Mouse (Mus musculus): ENCODE data around the gene Pcif1. TPM values are rescaled to one million over a fixed set of nuclear protein-coding genes. Genes with fewer than 3 reads are reported as not detected.
"Not testable (repeated sequence)": the region's sequence is repeated elsewhere in the genome, so short reads cannot be mapped to it uniquely, and the experiment has no call there.

Gene Pcif1
- polyA plus RNA-seq, 1 experiment from 2014 or later: 71.5 TPM

DNA sequence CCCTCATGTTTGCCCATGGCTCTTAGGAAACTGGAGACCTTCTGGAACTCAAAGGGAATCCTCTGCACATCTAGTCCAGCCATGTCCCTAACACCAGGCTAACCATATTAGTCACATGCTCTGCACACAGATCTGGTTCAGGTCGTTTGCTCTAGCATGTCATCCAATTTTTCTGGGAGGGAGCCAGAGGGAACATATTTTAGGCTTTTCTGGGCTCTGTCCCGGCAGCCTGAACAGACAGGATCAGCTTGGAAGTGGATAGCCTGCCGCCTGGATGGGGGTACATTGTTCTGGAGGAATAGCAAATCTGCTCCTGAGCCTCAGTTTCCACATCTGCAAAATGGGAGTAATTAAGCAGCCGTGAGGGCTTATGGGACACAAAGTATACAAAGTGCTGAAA is 18.0 kb upstream of the Pcif1 start:
- Histone ChIP-seq H3K9ac (ENCODE audit: low read length) (no peak overlapping the region), H3K9me3 (ENCODE audit: control insufficient read depth, low read length) (no peaks in the 10 kb centered on the region), H3K4me1 (ENCODE audit: control insufficient read depth, insufficient read depth, low read length) (peaks cover 7% of the 10 kb centered on the region; the same call in 1 of the 2 replicates), H3K27ac (replicated peaks; ENCODE audit: low read depth, low read length) (no peak overlapping the region), H3K4me2 (ENCODE audit: low read depth, severe bottlenecking) (no peak overlapping the region), H3K27me3 (ENCODE audit: control insufficient read depth, insufficient read depth, low read length) (peaks cover 23% of the 10 kb centered on the region), H3K4me3 (ENCODE audit: low read depth, low read length) (no peak overlapping the region), H3K36me3 (ENCODE audit: control insufficient read depth, insufficient read depth, low read length) (no peaks in the 10 kb centered on the region)
- 72% methylated on average over 4 of the region's 4 CpGs for WGBS
- no peak for DNase-seq (ENCODE audit: low spot score)
- no peak for ATAC-seq (ENCODE audit: insufficient number of reproducible peaks, low FRiP score, low TSS enrichment, low read depth)

- ATAC-seq (ENCODE audit: insufficient number of reproducible peaks, low FRiP score, low TSS enrichment, low read depth) (no peak), DNase-seq (ENCODE audit: low spot score) (no peak)
- peaks cover 11% of the 10 kb centered on the region for H3K27me3 ChIP-seq (ENCODE audit: control insufficient read depth, insufficient read depth, low read length)
- H3K4me1 ChIP-seq (ENCODE audit: control insufficient read depth, insufficient read depth, low read length): peaks cover 7% of the 10 kb centered on the region; the same call in 1 of the 2 replicates
- no peaks in the 10 kb centered on the region for H3K36me3 ChIP-seq (ENCODE audit: control insufficient read depth, insufficient read depth, low read length)
- no peak overlapping the region for H3K27ac ChIP-seq (replicated peaks; ENCODE audit: low read depth, low read length)
- H3K4me3 ChIP-seq (ENCODE audit: low read depth, low read length): no peak overlapping the region
- no peak overlapping the region for H3K9ac ChIP-seq (ENCODE audit: low read length)
- WGBS: 51% methylated on average over 9 of the region's 9 CpGs
- H3K9me3 ChIP-seq (ENCODE audit: control insufficient read depth, low read length): no peaks in the 10 kb centered on the region
- no peak overlapping the region for H3K4me2 ChIP-seq (ENCODE audit: low read depth, severe bottlenecking)
These were observed 16.8 kb upstream of the Pcif1 start for GRCm38 (mm10) chr2:164862179-164862861.

- H3K4me2 ChIP-seq (ENCODE audit: low read depth, severe bottlenecking); H3K36me3 ChIP-seq (ENCODE audit: control insufficient read depth, insufficient read depth, low read length); H3K9me3 ChIP-seq (ENCODE audit: control insufficient read depth, low read length); H3K4me3 ChIP-seq (ENCODE audit: low read depth, low read length); H3K27me3 ChIP-seq (ENCODE audit: control insufficient read depth, insufficient read depth, low read length); ATAC-seq (ENCODE audit: insufficient number of reproducible peaks, low FRiP score, low TSS enrichment, low read depth); H3K4me1 ChIP-seq (ENCODE audit: control insufficient read depth, insufficient read depth, low read length); H3K27ac ChIP-seq (replicated peaks; ENCODE audit: low read depth, low read length); H3K9ac ChIP-seq (ENCODE audit: low read length); DNase-seq (ENCODE audit: low spot score): not testable (repeated sequence)
- WGBS: 84% methylated on average over 7 of the region's 9 CpGs
These were observed 15.7 kb upstream of the Pcif1 start for GRCm38 (mm10) chr2:164863411-164863810.

GRCm38 (mm10) chr2:164864593-164864992 is 14.5 kb upstream of the Pcif1 start:
- Histone ChIP-seq H3K9ac (ENCODE audit: low read length) (no peak overlapping the region), H3K36me3 (ENCODE audit: control insufficient read depth, insufficient read depth, low read length) (no peaks in the 10 kb centered on the region), H3K4me2 (ENCODE audit: low read depth, severe bottlenecking) (no peak overlapping the region), H3K27ac (replicated peaks; ENCODE audit: low read depth, low read length) (no peak overlapping the region), H3K4me3 (ENCODE audit: low read depth, low read length) (no peak overlapping the region), H3K27me3 (ENCODE audit: control insufficient read depth, insufficient read depth, low read length) (0 out of 2 replicates have a peak, but pooled peaks cover 2% of the 10 kb centered on the region), H3K4me1 (ENCODE audit: control insufficient read depth, insufficient read depth, low read length) (peaks cover 2% of the 10 kb centered on the region; the same call in 1 of the 2 replicates), H3K9me3 (ENCODE audit: control insufficient read depth, low read length) (no peaks in the 10 kb centered on the region)
- DNase-seq (ENCODE audit: low spot score) (no peak), ATAC-seq (ENCODE audit: insufficient number of reproducible peaks, low FRiP score, low TSS enrichment, low read depth) (no peak)
- 80% methylated on average over 4 of the region's 4 CpGs for WGBS

DNA sequence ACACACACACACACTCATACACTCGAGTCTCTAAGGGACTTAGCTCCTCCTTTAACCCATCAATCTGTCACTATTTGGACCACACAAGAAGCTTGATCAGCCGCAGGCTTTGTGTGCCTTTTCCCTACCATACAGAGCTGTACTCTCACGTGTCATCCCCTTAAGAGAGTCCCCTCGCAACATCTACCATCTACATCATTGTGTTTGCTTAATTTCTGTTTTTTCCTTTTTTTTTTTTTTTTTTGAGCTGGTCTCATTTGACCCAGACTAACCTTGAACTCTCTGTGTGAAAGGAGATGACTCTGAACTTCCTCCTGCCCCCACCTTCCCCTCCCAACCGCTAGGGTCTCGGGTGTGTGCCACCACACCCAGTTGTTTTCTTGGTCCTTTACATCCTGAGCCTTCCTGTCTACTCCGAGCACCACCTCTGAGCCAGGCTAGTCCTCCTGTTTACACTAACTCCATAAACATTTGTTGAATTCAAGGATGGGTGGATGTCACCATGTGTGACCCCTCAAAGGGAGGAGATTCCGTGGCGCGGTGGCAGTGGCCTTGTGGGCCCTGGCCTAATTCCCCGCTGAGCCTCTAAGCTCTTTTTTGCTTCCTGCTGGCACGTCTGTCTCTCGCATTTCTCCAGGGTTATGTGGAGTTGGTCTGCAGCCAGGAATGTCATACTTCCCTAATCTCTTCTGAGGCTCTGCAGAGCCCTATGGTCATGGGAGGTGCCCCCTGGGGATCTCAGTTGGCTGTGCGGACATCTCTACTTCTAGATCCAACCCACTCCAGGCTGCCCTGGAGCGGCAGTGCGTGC is 12.2 kb upstream of the Pcif1 start:
- ATAC-seq (ENCODE audit: insufficient number of reproducible peaks, low FRiP score, low TSS enrichment, low read depth) (no peak), DNase-seq (ENCODE audit: low spot score) (no peak)
- Histone ChIP-seq H3K4me2 (ENCODE audit: low read depth, severe bottlenecking) (no peak overlapping the region), H3K9me3 (ENCODE audit: control insufficient read depth, low read length) (no peaks in the 10 kb centered on the region), H3K4me1 (ENCODE audit: control insufficient read depth, insufficient read depth, low read length) (peaks cover 2% of the 10 kb centered on the region; the same call in 1 of the 2 replicates), H3K9ac (ENCODE audit: low read length) (no peak overlapping the region), H3K36me3 (ENCODE audit: control insufficient read depth, insufficient read depth, low read length) (no peaks in the 10 kb centered on the region), H3K4me3 (ENCODE audit: low read depth, low read length) (no peak overlapping the region), H3K27me3 (ENCODE audit: control insufficient read depth, insufficient read depth, low read length) (no peaks in the 10 kb centered on the region), H3K27ac (replicated peaks; ENCODE audit: low read depth, low read length) (no peak overlapping the region)
- WGBS: 68% methylated on average over 16 of the region's 16 CpGs

DNA sequence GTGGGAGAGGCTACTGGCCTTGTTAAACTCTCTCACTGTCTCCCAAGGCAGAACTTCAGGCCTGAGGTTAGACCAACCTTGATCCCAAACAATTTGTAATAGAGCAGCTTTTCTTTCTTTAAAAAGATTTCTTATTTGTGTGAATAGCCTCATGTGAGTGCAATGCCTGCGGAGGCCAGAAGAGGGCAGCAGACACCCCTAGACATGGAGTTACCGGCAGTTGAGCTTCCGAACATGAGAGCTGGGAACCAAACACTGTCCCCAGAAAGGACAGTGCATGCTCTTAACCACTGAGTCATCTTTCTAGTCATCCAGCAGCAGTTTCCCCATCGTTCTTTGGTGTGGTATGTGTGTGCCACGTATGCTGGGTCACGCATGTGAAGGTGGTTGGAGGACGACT is 11.5 kb upstream of the Pcif1 start:
- Histone ChIP-seq H3K27me3 (ENCODE audit: control insufficient read depth, insufficient read depth, low read length) (no peaks in the 10 kb centered on the region), H3K9ac (ENCODE audit: low read length) (no peak overlapping the region), H3K9me3 (ENCODE audit: control insufficient read depth, low read length) (no peaks in the 10 kb centered on the region), H3K4me3 (ENCODE audit: low read depth, low read length) (no peak overlapping the region), H3K4me1 (ENCODE audit: control insufficient read depth, insufficient read depth, low read length) (peaks cover 1% of the 10 kb centered on the region; the same call in 1 of the 2 replicates), H3K4me2 (ENCODE audit: low read depth, severe bottlenecking) (no peak overlapping the region), H3K27ac (replicated peaks; ENCODE audit: low read depth, low read length) (no peak overlapping the region), H3K36me3 (ENCODE audit: control insufficient read depth, insufficient read depth, low read length) (no peaks in the 10 kb centered on the region)
- no peak for DNase-seq (ENCODE audit: low spot score)
- no peak for ATAC-seq (ENCODE audit: insufficient number of reproducible peaks, low FRiP score, low TSS enrichment, low read depth)
- 93% methylated on average over 7 of the region's 7 CpGs for WGBS

- no peaks in the 10 kb centered on the region for H3K27me3 ChIP-seq (ENCODE audit: control insufficient read depth, insufficient read depth, low read length)
- ATAC-seq (ENCODE audit: insufficient number of reproducible peaks, low FRiP score, low TSS enrichment, low read depth) (no peak), DNase-seq (ENCODE audit: low spot score) (no peak)
- no peak overlapping the region for H3K27ac ChIP-seq (replicated peaks; ENCODE audit: low read depth, low read length)
- 86% methylated on average over 7 of the region's 7 CpGs for WGBS
- no peak overlapping the region for H3K4me3 ChIP-seq (ENCODE audit: low read depth, low read length)
- no peaks in the 10 kb centered on the region for H3K4me1 ChIP-seq (ENCODE audit: control insufficient read depth, insufficient read depth, low read length)
- H3K4me2 ChIP-seq (ENCODE audit: low read depth, severe bottlenecking): no peak overlapping the region
- H3K9me3 ChIP-seq (ENCODE audit: control insufficient read depth, low read length): no peaks in the 10 kb centered on the region
- H3K9ac ChIP-seq (ENCODE audit: low read length): no peak overlapping the region
- no peaks in the 10 kb centered on the region for H3K36me3 ChIP-seq (ENCODE audit: control insufficient read depth, insufficient read depth, low read length)
These were observed 10.6 kb upstream of the Pcif1 start for GRCm38 (mm10) chr2:164868491-164868890.

GRCm38 (mm10) chr2:164871602-164872303 is 7.4 kb upstream of the Pcif1 start:
- Histone ChIP-seq H3K4me1 (ENCODE audit: control insufficient read depth, insufficient read depth, low read length) (peaks cover 4% of the 10 kb centered on the region; the same call in 1 of the 2 replicates), H3K9me3 (ENCODE audit: control insufficient read depth, low read length) (no peaks in the 10 kb centered on the region), H3K4me2 (ENCODE audit: low read depth, severe bottlenecking) (no peak overlapping the region), H3K4me3 (ENCODE audit: low read depth, low read length) (no peak overlapping the region), H3K27me3 (ENCODE audit: control insufficient read depth, insufficient read depth, low read length) (no peaks in the 10 kb centered on the region), H3K36me3 (ENCODE audit: control insufficient read depth, insufficient read depth, low read length) (no peaks in the 10 kb centered on the region), H3K9ac (ENCODE audit: low read length) (no peak overlapping the region), H3K27ac (replicated peaks; ENCODE audit: low read depth, low read length) (no peak overlapping the region)
- no peak for DNase-seq (ENCODE audit: low spot score)
- ATAC-seq (ENCODE audit: insufficient number of reproducible peaks, low FRiP score, low TSS enrichment, low read depth): no peak
- WGBS: 56% methylated on average over 6 of the region's 6 CpGs
